Mouse (Mus musculus): ENCODE measurements around the gene Phxr2. TPM values are rescaled to one million over a fixed set of nuclear protein-coding genes. Genes with fewer than 3 reads are reported as not detected.

Phxr2 gene
- polyA plus RNA-seq, 1 experiment from 2014 or later, result not detected

Other genes starting within 250 kb of the Phxr2 start
- 27.4 and 29.0 TPM in 2 replicates for gene Atp2b1, start 211.9 kb downstream of the Phxr2 start, polyA plus RNA-seq (2015; fragmentation: Nextera tagmentation; extraction: Ambion mirVana)
- gene Poc1b, start 19.3 kb downstream of the Phxr2 start, polyA plus RNA-seq (2015; fragmentation: Nextera tagmentation; extraction: Ambion mirVana), result 4.9 and 6.8 TPM in 2 replicates
- gene Galnt4, start 18.2 kb downstream of the Phxr2 start, polyA plus RNA-seq (2015; fragmentation: Nextera tagmentation; extraction: Ambion mirVana), result 2.8 and 3.1 TPM in 2 replicates
- gene Dusp6, start 136.9 kb upstream of the Phxr2 start, polyA plus RNA-seq (2015; fragmentation: Nextera tagmentation; extraction: Ambion mirVana), result 25.1 and 29.0 TPM in 2 replicates

Data from liver, embryonic 16.5 days (tissue).